Mouse (Mus musculus) embryonic fibroblast, embryonic 13.5 days (primary cell): Measurements from ENCODE around the gene Dido1.

ENCODE experiments used
- CTCF ChIP-seq: IDR thresholded peaks from 2 replicates; pipeline ENCODE4 v1.5.1; 2011; ENCODE audit warnings: mild to moderate bottlenecking, control low read depth, low read length, moderate library complexity, borderline replicate concordance; ENCODE audit not compliant: insufficient read depth
- POLR2A ChIP-seq: IDR thresholded peaks from 2 replicates; pipeline ENCODE4 v1.6.1; 2011; ENCODE audit warnings: low read depth, mild to moderate bottlenecking, control low read depth, low read length, moderate library complexity

DNA sequence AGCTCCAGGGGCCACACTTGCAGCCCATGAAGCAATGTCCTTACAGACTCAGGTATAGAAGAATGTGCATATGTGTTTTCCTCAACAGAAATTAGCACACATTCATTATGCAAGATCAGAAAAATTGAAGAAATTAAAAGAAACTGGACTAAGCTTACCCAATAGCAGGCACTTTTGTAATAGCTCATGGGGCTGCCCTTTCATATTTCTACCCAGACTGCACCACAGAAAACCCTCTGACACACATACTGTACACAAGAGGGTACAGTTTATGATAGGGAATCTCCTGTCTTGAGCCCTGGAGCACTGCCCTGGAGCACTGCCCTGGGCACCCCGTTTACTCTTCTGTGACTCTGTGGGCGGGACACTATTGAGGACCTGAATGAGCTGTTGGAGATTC, 28.2 kb upstream of the Dido1 start:
- TF ChIP-seq CTCF (no peak), POLR2A (no peak)
